Mouse (Mus musculus): ENCODE data around the gene Tnnc1.

The Tnnc1 gene

DNA sequence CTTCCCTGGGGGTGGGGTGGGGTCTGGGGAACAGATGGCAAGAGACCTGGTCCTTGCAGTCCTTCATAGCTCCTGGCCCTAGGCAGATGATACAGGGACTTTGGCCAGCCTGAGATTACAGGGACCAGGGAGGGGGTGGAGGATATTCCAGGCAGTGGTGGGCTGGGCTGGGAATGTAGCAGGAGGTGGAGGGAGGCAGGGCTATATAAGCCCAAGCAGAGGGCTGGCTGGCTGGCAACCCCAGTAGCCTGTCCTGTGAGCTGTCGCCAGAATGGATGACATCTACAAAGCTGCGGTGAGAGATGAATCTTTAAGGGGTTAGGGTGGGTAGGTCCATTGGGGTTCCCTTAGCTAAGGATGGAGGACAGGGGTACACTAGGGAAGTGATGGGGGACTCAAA lies at the start of gene Tnnc1:
Tnnc1 (plus strand) TSS at position 229 of the 400 bp plus-strand sequence.
- DNase-seq (ENCODE audit: low read depth), result no peak

DNA sequence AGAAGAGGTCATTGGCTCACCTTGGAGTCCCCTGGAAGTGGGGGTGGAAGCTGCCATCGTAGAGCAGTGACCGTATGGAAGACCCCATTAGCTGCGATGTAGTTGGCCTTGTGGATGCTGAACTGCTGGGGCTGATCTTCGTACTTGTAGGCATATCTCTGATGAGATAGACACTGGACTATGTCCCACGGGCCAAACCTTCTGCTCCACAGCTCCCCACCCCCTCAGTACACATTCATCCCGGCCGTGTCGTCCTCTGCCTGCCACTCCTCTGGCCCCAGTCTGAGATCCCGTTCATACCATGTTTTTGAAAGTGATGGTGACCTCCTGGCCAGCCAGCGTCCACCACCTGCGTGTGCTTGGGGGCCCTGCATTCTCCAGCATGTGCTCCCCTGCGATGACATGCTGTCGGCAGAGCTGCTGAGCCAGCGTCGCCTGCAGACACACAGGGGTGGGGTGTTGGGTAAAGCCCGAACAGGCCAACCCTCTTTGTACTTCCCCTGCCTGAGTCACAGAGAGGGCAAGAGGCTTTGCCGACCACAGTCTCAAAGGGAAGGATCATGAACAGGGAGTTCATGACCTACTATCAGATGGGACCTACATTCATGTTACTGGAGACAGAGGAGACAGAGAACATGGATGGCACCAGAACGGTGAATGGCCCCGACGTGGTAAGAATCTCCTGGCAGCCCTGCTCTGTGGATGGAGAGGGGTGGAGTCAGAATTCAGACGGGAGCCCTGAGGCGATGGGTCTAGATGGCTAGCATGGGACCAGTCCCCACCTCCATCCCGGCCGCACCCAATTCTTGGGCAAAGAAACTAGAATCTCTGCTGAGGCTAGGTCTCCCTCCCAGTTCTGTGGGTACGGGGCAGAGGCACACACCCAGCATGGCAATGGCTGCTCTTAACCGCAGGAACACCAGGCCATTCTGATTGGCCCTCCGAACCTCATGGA lies 47.6 kb upstream of the Tnnc1 start:
- DNase-seq (ENCODE audit: low read depth), result no peak

DNA sequence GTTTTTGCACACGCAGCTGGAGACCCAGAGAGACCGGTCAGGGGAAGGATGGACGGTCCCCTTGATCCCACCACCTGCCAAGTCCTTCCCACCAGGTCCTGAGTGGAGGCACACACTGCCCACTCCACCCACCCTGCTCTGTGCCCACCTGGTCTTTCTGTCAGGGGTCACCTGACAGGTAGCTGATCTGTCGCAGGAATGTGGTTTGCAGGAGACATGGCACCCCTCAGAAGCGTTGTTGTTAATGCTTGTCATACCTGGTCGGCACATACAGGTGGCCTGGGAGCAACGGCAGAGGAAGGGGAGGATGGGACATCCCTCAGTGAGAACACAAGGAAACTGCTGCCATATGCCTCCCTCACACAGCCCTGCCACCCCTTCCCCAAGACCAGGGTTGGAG lies 46.9 kb upstream of the Tnnc1 start:
- DNase-seq (ENCODE audit: low read depth), result no peak

DNA sequence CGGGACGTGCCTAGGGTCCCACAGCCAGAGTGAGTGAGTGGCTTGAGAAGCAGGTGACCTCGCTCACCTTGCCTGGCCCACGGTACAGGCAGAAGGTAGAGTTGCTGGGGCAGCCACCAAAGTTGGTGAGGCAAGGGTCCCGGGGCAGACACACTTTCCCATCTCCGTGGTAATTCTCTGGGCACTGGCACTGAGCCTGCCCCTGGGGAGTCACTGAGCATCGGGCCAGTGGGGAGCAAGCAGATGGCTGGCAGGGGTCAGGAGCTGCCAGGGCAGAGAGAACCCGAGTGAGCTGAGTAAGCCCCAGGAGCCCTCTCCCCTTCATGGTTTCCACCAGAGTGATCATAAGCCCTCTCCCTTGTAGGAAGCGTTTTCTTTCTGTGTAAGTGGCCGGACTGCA lies 46.5 kb upstream of the Tnnc1 start:
- no peak for DNase-seq (ENCODE audit: low read depth)

DNA sequence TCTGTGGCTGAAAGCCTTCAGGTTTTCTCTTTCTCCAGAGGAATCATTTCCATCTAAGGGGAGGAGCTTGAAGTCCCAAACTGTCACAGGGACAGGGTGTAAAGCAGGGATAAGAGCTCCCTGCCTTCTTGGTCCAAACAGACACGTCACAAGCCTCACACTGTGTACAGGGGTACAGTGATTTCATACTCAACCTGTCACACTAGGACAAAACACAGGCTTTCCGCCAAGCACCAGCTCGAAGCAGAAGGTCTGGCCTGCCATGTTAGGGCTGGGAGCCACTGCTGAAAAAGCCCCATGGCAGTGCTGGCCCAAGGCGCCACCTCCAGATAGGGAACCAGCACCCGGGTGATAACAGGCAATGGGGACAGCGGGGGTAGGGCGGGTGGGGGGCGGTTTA lies 44.0 kb upstream of the Tnnc1 start:
- DNase-seq (ENCODE audit: low read depth), result no peak

DNA sequence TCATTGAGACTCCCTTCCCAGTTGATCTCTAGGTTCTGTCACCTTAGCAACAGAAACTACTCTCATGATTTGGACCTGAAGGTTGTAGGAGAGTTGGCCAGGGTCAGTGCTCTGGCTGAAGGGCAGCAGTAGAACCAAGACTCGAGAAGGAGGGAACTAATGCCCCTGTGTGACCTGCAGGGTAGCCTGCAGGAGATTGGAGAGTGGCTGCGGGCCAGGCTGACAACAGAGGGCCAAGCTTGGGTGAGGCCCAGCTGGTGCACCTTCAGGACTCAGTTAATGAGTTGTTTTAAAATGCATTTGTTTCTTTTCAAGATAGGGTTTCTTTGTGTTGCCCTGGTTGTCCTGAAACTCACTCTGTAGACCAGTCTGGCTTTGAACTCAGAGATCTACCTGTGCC lies 43.1 kb upstream of the Tnnc1 start:
- no peak for DNase-seq (ENCODE audit: low read depth)

DNA sequence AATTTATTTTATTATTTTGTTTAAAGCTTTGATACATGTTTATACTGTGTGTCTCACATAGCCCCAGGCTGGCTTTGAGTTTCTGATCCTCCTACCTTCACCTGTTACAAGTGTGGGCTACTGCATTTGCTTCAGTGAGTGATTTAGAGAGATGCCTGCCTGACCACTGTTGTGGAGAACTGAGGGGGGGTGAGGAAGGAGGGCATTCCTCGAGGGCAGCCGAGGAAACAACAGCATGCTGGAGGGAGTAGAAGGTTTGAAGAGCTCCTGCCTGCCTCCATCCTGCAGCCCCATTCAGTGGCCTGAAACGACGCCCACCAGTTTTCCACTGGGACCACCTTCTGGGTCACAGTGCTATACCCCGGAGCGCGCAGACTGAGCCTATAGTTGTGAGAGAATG lies 42.7 kb upstream of the Tnnc1 start:
- no peak for DNase-seq (ENCODE audit: low read depth)

DNA sequence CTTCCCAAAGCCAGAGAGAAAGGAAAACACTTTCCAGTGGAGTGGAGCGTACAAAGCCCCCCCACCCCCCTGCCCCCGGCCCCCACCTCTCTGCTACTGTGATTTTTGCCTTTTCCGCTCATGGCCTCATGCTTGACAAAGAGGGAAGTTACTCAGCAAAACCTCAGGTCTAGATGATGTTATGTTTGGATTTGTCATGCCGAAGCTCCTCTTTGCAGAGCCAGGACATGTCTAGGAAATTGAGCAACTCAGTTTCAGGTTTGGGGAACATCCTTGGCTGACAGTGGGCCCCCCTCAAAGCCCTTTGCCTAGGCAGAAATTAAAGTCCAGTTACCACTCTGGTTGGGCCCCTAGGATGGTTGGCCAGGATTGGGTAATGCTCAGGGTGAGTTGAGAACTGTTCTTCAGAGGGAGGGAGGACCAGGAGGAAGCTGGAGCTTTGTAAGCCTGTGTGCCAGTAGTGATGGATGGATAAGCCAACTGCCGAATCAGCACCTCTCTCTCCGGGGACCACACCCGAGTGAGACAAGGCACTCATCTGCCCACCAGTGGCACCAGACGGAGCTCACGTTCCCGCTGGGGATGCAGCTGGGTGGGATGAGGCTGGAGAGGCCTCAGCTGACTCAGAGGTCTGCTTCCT lies 42.0 kb upstream of the Tnnc1 start:
- peak; percentile 9 for DNase-seq (ENCODE audit: low read depth)

DNA sequence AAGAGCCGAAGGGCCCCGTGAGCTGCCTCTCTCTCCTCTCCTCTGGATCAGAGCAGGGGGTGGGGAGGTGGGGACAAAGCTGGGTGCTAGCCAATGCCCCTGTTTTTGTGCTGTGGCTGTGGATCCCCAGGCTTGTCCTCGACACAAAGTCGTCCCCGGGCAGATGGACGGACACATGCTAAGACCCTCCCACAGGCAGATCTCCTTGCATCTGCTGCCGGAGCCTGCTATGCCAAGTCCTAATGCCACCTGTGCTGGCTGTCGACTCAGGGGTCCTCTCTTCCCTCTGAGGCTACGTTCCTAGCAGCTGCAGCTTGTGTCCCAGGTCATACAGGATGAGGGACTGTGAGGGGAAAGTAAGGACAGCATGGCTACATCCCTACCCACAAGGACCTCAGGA lies 41.3 kb upstream of the Tnnc1 start:
- no peak for DNase-seq (ENCODE audit: low read depth)

DNA sequence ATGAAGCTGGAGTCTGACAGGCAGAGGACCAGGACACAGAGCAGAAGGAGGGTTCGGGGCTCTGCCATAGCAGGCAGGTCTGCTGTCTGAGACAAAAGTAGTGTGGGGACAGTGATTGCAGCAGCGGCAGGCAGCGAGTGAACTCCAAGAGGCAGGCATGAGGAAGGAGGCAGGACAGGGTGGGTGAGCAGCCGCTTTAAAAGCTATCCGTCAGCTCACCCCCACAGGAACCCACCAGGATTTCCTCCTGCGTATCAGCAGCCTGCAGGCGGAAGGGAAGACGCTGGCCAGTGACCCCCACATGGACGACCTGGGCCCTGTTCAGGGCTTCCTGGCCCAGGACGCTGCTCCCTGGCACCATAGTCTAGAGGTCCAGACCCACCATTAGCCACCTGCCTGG lies 39.7 kb upstream of the Tnnc1 start, which contains the start of gene Stab1:
Stab1 (minus strand) TSS at position 217 of the 400 bp plus-strand sequence.
- no peak for DNase-seq (ENCODE audit: low read depth)

DNA sequence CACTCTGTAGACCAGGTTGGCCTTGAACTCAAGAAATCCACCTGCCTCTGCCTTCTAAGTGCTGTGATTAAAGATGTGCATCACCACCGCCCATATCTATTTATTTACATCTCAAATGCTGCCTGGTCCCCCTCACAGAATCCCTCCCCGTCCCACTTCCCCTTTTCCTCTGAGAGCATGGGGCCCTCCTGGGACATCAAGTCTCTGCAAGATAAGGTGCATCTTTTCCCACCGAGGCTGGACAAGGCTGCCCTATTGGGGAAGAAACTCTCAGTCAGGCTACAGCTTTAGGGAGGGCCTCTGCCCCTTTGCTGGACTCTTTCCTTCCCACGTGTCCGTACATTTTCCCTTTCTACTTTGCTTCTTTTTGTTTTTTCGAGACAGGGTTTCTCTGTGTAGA lies 38.6 kb upstream of the Tnnc1 start:
- no peak for DNase-seq (ENCODE audit: low read depth)

DNA sequence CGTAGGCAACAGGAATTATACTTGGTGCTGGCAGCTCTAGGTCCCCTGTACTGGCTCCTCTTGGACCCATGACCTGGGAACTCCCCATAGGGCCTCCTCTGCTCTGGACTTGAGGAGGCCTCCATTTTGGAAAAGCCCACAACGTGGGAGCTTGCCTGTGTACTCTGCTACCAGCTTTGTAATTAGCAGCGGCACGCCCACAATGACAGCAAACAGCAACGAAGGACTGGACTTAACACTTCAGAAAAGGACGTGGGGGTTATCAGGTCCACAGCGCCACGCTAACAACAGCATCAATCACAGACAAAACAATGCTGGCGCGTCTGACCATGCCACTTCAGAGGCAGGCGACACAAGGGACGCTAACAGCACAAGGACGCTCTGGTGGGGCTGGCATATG lies 37.1 kb upstream of the Tnnc1 start:
- DNase-seq (ENCODE audit: low read depth), result no peak

DNA sequence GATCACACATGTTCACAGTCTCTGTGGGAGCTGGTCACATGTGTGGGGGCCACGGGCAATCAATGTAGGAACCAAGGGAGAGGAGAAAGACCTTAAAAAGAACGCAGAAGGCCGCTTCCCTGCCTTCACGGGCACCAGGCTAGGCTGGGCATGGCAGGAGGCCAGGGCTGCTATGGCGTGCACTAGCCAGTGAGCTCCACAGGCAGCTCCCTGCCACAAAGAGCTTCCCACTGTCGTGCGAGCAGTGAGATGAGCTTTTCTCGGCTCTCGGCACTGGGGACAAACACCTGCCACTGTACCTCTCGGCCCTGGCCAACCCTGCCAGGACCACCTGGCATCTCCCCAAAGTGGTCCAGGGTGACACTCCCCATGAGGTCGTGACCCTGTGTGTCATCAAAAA lies 36.7 kb upstream of the Tnnc1 start:
- DNase-seq (ENCODE audit: low read depth), result no peak

DNA sequence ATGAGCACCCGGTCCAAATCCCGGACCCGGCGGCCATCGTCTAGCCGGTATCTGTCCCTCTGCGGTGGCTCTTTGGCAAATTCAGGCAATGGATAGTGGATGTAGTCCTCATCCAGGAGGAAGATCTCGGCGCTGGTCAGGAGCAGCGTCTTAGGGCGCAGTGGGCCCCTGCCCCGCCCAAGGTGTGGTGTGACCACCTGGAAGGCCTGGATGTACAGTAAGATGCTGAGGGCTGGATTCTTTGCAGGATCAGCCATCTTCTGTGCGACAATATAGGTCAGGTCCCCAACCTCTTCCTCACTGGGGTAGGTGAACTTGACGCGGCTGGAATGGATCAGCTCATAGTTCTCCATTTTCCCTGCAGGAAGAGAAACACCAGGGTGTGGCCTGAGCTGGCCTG lies 36.3 kb upstream of the Tnnc1 start:
- DNase-seq (ENCODE audit: low read depth), result no peak

DNA sequence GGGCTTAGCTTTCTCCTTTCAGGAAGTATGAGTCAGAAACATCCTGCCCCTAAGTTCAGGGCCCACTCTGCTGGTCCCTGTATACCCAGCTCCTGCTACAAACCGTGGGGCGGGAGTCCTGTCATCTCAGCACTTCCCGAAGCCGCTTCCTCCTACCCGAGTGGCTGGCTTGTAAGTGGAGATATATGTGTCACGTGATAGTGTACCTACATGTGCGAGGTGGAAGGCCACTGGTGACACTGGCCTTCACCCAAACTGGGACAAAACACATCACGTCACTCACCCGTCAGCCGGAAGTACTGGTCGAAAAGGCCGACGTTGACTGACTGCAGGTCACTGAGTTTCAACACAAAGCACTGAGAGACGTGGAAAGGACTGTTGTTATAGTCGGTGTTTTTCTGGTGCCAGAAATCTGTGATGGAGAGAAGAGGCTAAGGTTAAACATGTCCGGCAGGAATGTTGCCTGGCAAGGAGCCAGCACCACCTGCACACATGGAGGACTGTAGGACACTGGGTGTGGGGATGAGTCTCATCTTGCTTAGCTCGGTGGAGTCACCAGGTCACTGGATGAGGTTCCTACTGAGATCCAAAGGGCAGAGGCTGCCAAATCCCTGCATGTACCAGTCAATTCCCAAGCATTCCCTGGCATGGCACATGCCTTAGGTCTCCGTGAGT lies 35.2 kb upstream of the Tnnc1 start:
- no peak for DNase-seq (ENCODE audit: low read depth)

DNA sequence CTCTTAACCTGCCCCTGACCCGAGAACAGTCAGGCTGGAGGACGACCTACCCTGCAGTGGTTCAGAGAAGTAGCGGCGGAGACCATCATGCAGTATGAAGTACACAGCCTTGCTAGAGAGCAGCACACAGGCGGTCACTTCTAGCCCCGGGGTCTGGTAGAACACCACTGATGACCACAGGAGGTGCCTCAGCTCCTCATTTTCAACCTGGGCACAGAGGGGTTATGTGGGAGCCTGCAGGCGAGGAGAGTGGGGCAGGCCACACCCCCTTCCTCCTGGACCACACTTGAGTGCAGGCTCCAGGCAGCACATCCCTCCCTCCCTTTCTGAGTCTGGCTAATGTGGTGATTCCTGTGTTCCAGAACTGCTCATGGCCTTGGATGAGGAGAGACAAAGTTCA lies 34.6 kb upstream of the Tnnc1 start:
- no peak for DNase-seq (ENCODE audit: low read depth)

DNA sequence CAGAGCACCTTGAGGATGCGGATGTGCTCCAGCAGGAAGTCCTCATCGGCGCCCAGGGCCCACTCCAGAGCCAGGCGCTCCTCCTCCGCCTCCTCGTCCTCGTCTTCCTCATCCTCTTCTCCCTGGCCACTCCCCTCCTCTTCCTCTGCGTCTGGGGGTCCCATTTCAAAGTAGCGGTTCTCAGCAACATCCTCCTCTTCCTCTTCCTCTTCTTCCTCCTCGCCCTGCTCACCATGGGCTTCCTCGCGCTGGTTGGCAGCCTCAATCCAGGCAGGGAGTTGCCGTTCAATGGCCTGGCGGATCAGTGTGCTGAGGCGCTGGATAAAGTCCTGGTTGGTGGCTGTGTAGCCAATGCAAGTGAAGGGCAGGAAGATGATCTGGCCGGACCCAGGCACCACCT lies 30.8 kb upstream of the Tnnc1 start:
- DNase-seq (ENCODE audit: low read depth), result no peak

DNA sequence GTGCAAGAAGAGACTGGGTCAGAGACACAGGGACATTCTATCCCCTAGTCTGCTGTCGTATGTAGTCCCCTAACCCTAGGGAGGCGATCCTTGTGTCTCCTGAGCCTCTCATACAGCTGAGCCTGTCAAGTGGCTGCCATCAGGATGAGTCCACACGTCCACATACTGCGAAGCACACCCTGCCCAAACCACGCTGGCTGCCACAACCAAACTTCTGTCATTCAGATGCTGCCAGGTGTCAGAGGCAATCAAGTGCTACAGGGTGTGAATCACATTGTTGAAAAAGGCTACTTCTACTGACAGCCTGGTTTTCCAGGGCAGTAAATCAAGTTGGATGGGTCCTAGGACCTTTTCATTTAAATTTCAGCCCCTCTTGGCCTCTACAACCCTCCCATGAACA lies 30.4 kb upstream of the Tnnc1 start:
- no peak for DNase-seq (ENCODE audit: low read depth)

DNA sequence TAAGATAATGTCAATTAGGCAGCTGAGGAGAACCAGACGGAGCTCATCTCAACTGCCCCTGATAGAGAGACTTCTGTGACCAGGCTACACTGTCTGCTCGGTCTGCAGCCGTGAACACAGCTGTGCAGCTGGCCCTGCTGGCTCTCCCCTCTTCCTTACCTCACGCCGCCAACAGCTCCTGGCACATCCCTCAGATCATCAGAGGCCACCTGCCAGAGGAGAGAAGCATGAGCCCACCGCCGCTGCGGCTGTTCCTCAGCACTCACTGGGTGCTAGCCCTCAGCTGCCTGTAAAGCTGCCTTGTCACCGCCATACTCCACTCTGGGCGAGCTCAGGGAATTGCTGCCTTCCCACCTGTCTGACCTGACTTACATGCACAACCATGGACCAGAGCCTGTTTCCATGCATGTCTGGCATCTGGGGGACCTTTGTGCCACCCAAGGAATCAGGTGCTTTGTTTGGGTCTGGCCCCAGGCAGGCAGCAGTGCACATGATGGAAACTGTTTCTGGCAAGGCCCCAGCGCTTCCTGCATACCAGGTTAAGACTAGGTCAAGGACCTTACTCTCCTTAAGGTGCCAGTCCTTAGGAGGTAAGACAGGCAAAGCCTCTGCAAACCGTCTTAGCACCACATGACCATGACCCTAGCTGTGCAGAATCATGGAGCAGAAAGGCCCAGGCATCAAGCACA lies 28.3 kb upstream of the Tnnc1 start:
- no peak for DNase-seq (ENCODE audit: low read depth)

DNA sequence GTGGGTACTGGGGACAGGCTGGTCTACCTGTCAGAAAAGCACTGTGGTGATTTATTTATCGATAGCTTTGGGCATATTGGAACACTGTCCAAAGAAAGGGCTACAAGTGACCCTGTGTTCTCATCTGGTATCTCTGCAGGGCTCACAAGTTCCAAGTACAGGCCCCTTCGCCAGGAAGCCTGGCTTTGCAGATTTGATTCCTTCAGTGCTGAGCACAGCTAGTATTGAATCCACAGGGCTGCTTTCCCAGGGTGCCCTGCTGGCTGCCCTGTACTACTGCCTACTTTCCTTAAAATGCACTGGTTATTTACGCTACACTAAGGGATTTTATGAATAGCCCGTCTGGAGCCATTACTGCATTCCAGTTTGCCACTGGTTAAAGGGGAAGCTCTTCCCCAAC lies 26.6 kb upstream of the Tnnc1 start:
- no peak for DNase-seq (ENCODE audit: low read depth)

DNA sequence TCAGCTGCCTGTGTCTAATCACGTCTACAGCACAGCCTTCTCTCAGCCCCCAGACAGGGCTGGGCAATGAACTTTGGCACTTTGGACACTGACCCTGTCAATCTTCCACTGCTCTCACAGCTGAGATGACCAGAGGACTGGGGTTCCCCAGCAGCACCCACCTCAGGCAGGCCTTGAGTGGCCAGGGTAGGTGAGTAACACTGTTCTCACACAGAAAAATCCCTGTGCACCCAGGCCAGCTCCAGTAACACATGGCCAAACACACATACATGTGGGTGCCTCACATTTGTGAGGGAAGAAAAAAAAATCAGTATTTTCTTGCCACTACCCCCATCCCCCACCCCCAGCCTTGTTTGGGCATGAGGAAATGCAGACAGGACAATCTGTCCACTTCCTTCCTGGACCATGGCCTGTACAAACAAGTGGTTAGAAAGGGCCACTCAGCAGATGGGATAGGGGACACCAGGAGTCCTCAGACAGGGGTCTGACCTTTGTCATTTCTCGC lies 25.3 kb upstream of the Tnnc1 start:
- DNase-seq (ENCODE audit: low read depth), result no peak

DNA sequence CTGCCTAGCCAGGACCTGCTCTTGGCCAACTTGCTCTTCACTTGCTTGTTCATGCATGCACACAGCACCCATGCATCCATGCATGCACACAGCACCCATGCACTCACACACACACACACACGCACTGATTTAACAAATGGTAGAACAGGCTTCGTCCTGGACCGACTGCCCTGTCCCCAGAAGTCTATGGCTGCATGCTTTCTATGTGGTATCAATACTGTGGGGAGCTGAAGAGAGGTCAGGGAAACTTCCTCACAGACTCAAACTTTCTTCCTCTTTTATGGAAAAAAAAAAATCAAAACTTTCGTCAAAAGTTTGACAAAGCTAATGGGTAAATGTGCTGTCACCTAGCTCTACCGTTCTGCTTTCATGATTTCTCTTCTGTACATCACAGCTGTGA lies 24.6 kb upstream of the Tnnc1 start:
- DNase-seq (ENCODE audit: low read depth), result no peak
